In the genomic region with DNA sequence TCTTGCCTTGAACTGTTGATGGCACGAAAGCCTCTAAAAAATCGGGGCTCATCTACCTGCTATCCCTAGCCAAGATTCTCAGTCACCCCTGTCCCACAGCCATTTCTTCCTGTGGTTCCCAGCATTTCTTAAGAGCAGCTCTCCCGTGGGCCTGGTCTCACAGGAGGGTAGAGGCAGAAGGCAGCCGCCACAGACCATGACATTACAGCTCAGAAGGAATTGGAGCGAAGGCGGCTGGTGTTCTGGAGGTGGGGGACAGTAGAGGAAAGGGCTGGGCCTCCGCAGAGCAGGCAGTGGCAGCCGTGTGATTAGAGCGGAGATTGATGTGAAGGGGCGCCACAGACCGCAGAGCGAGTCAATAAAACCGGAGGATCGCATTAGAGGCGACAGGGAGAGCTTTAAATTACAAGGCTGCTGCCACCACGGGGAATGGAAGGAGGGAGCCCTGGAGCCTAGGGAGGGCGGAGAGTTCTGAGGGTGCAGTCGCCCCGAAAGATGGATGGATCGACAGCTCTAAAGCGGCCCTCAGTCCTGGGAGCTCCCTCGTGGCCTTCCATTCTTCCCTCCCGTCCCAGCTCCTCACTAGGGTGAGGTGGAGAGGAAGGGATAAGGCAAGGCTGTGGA, we compare ENCODE assay signal across 8 mouse cellular contexts. TPM values are rescaled to one million over a fixed set of nuclear protein-coding genes. Genes with fewer than 3 reads are reported as not detected.
A peak's percentile ranks its signal among the peaks of the same experiment; 100 is the strongest.
DNase-seq lines count a peak whose midpoint lies in the region; ATAC-seq lines count a peak whose summit lies in the region.

No protein-coding gene starts in this region.

- peak overlapping the region; percentile 42 for H3K9ac ChIP-seq in heart, embryonic 16.5 days (ENCODE audit: low read length)
- peak overlapping the region; percentile 3; the same call in 1 of the 2 replicates for H3K9ac ChIP-seq in intestine, embryonic 16.5 days (ENCODE audit: low read depth, low read length)

- WGBS in heart, embryonic 16.5 days: 14% methylated on average over 23 of the region's 23 CpGs
- 3% methylated on average over 23 of the region's 23 CpGs for WGBS in embryonic facial prominence, embryonic 10.5 days
- WGBS in intestine, embryonic 16.5 days: 12% methylated on average over 23 of the region's 23 CpGs

- no peak for DNase-seq in heart, postnatal 14 days
- peak; percentile 47 for DNase-seq in embryonic facial prominence, embryonic 10.5 days (ENCODE audit: low spot score)
- DNase-seq in neural tube, embryonic 10.5 days (ENCODE audit: extremely low spot score, low spot score): peak; percentile 60
- DNase-seq in right cerebral cortex, postnatal 25 days: no peak
- DNase-seq in gastrocnemius, adult 8-10 months (ENCODE audit: low spot score in 2 of 2): no peak
- no peak for DNase-seq in adrenal gland, postnatal 25 days

- peak overlapping the region; percentile 9 for H3K4me3 ChIP-seq in heart, embryonic 16.5 days (ENCODE audit: low read length)
- peak overlapping the region; percentile 45 for H3K4me3 ChIP-seq in embryonic facial prominence, embryonic 10.5 days
- H3K4me3 ChIP-seq in intestine, embryonic 16.5 days (ENCODE audit: low read length): no peak overlapping the region

- peaks cover 15% of the 10 kb centered on the region for H3K4me1 ChIP-seq in heart, embryonic 16.5 days (ENCODE audit: control insufficient read depth, insufficient read depth, low read length)
- peaks cover 27% of the 10 kb centered on the region for H3K4me1 ChIP-seq in embryonic facial prominence, embryonic 10.5 days
- peaks cover 10% of the 10 kb centered on the region; the same call in 1 of the 2 replicates for H3K4me1 ChIP-seq in intestine, embryonic 16.5 days (ENCODE audit: control insufficient read depth, insufficient read depth, low read length)

- no peak for ATAC-seq in heart, embryonic 16.5 days (replicated peaks; ENCODE audit: extremely low read depth, insufficient read depth, low FRiP score)
- peak; percentile 27 for ATAC-seq in intestine, embryonic 16.5 days

- H3K4me2 ChIP-seq in heart, embryonic 16.5 days (ENCODE audit: low read depth, low read length): peak overlapping the region; percentile 49
- H3K4me2 ChIP-seq in intestine, embryonic 16.5 days (ENCODE audit: low read depth, low read length): peak overlapping the region; percentile 39; the same call in 1 of the 2 replicates

- H3K36me3 ChIP-seq in heart, embryonic 16.5 days (ENCODE audit: control insufficient read depth, insufficient read depth): no peaks in the 10 kb centered on the region
- H3K36me3 ChIP-seq in embryonic facial prominence, embryonic 10.5 days (replicated peaks): peaks cover 19% of the 10 kb centered on the region
- no peaks in the 10 kb centered on the region for H3K36me3 ChIP-seq in intestine, embryonic 16.5 days (ENCODE audit: control insufficient read depth, insufficient read depth, low read length)

- no peaks in the 10 kb centered on the region for H3K9me3 ChIP-seq in heart, embryonic 16.5 days (replicated peaks; ENCODE audit: control insufficient read depth, low read length)
- H3K9me3 ChIP-seq in embryonic facial prominence, embryonic 10.5 days: no peaks in the 10 kb centered on the region
- no peaks in the 10 kb centered on the region for H3K9me3 ChIP-seq in intestine, embryonic 16.5 days (ENCODE audit: control insufficient read depth, low read length)

- intact Hi-C loops in heart, postnatal 14 days (cut with DNase I): no loop called here

- H3K27me3 ChIP-seq in heart, embryonic 16.5 days (ENCODE audit: control insufficient read depth, insufficient read depth, low read length): peaks cover 14% of the 10 kb centered on the region
- peaks cover 44% of the 10 kb centered on the region for H3K27me3 ChIP-seq in embryonic facial prominence, embryonic 10.5 days (replicated peaks; ENCODE audit: low read depth, poor library complexity, severe bottlenecking)
- H3K27me3 ChIP-seq in intestine, embryonic 16.5 days (replicated peaks; ENCODE audit: control insufficient read depth, insufficient read depth, low read length): no peaks in the 10 kb centered on the region

- H3K27ac ChIP-seq in heart, embryonic 16.5 days (ENCODE audit: low read length): no peak overlapping the region
- H3K27ac ChIP-seq in embryonic facial prominence, embryonic 10.5 days (replicated peaks): peak overlapping the region; percentile 65
- no peak overlapping the region for H3K27ac ChIP-seq in intestine, embryonic 16.5 days (ENCODE audit: low read length)

RNA-seq across cellular contexts. Expression of a gene that starts 13.6 kb away (rescaled TPM):
- polyA plus RNA-seq in heart, embryonic 16.5 days (2015; fragmentation: Nextera tagmentation; extraction: Ambion mirVana): 2.5 and 3.0 TPM in 2 replicates
- 1 to 10 TPM; 2.5 to 3.3 TPM for total RNA-seq in heart, postnatal 14 days (2021)
- 6.1 and 6.8 TPM in 2 replicates for polyA plus RNA-seq in embryonic facial prominence, embryonic 10.5 days (2016; fragmentation: Nextera tagmentation; extraction: Ambion mirVana)
- 2.7 and 3.0 TPM in 2 replicates for polyA plus RNA-seq in intestine, embryonic 16.5 days (2015; fragmentation: Nextera tagmentation; extraction: Ambion mirVana)
- total RNA-seq in gastrocnemius, adult 8-10 months (2022): 1 to 10 TPM; 4.9 to 6.2 (median 5.6) TPM
- 9.1 and 9.9 TPM in 2 replicates for total RNA-seq in adrenal gland, postnatal 25 days (2021)

RNA-seq across cellular contexts. Expression of a gene that starts 16.1 kb away (rescaled TPM):
- 16.1 and 16.9 TPM in 2 replicates for polyA plus RNA-seq in heart, embryonic 16.5 days (2015; fragmentation: Nextera tagmentation; extraction: Ambion mirVana)
- 10 to 100 TPM in 1 of 2 experiments, 1 to 10 TPM in 1; 9.6 to 11.4 TPM for total RNA-seq in heart, postnatal 14 days (2021)
- 22.4 and 22.8 TPM in 2 replicates for polyA plus RNA-seq in embryonic facial prominence, embryonic 10.5 days (2016; fragmentation: Nextera tagmentation; extraction: Ambion mirVana)
- polyA plus RNA-seq in intestine, embryonic 16.5 days (2015; fragmentation: Nextera tagmentation; extraction: Ambion mirVana): 17.9 and 20.7 TPM in 2 replicates
- 10 to 100 TPM; 13.4 to 15.6 (median 14.9) TPM for total RNA-seq in gastrocnemius, adult 8-10 months (2022)
- total RNA-seq in adrenal gland, postnatal 25 days (2021): 16.2 and 21.6 TPM in 2 replicates

RNA-seq across cellular contexts. Expression of a gene that starts 27.9 kb away (rescaled TPM):
- 10.4 and 14.2 TPM in 2 replicates for polyA plus RNA-seq in heart, embryonic 16.5 days (2015; fragmentation: Nextera tagmentation; extraction: Ambion mirVana)
- total RNA-seq in heart, postnatal 14 days (2021): 1 to 10 TPM; 4.6 to 5.4 TPM
- 14.5 and 15.8 TPM in 2 replicates for polyA plus RNA-seq in embryonic facial prominence, embryonic 10.5 days (2016; fragmentation: Nextera tagmentation; extraction: Ambion mirVana)
- 106 and 120 TPM in 2 replicates for polyA plus RNA-seq in intestine, embryonic 16.5 days (2015; fragmentation: Nextera tagmentation; extraction: Ambion mirVana)
- 1 to 10 TPM; 2.2 to 3.9 (median 3.6) TPM for total RNA-seq in gastrocnemius, adult 8-10 months (2022)
- total RNA-seq in adrenal gland, postnatal 25 days (2021): 27.4 and 32.8 TPM in 2 replicates

RNA-seq across cellular contexts. Expression of a gene that starts 38.3 kb away (rescaled TPM):
- 0.09 and 0.25 TPM in 2 replicates for polyA plus RNA-seq in heart, embryonic 16.5 days (2015; fragmentation: Nextera tagmentation; extraction: Ambion mirVana)
- under 1 TPM; 0.10 to 0.36 TPM for total RNA-seq in heart, postnatal 14 days (2021)
- polyA plus RNA-seq in embryonic facial prominence, embryonic 10.5 days (2016; fragmentation: Nextera tagmentation; extraction: Ambion mirVana): 0.45 and 0.81 TPM in 2 replicates
- polyA plus RNA-seq in intestine, embryonic 16.5 days (2015; fragmentation: Nextera tagmentation; extraction: Ambion mirVana): 0.82 and 1.2 TPM in 2 replicates
- total RNA-seq in gastrocnemius, adult 8-10 months (2022): under 1 TPM in 2 of 4 experiments, not detected in 2; 0.08 to 0.19 TPM
- 3.8 and 6.6 TPM in 2 replicates for total RNA-seq in adrenal gland, postnatal 25 days (2021)

Comparison
In these comparisons a context has a peak if more than half of its experiments do, and no peak if none do; other contexts are left out.
1. DNase-seq: peak in embryonic facial prominence, embryonic 10.5 days (single experiment) and neural tube, embryonic 10.5 days (single experiment); none in heart, postnatal 14 days (0 of 2), right cerebral cortex, postnatal 25 days (single experiment), gastrocnemius, adult 8-10 months (0 of 2) and adrenal gland, postnatal 25 days (single experiment).